Mouse (Mus musculus) testis, adult 2 months (tissue): ENCODE results near the gene Oas2.

Experiments used
- CTCF ChIP-seq: fragments of 200-500 bp; IDR thresholded peaks from 2 replicates; pipeline ENCODE4 v1.5.1; 2012; ENCODE audit warnings: low read depth, mild to moderate bottlenecking, inconsistent platforms, low read length, moderate library complexity; ENCODE audit not compliant: control insufficient read depth, insufficient read depth, insufficient replicate concordance
- POLR2A ChIP-seq: fragments of 200-500 bp; IDR thresholded peaks from 2 replicates; pipeline ENCODE4 v1.6.1; 2012; ENCODE audit warnings: low read depth, mild to moderate bottlenecking, inconsistent platforms, low read length, moderate library complexity; ENCODE audit not compliant: control insufficient read depth

GRCm38 (mm10) chr5:120787042-120787441 lies 37.4 kb upstream of the Oas2 start:
- TF ChIP-seq CTCF (no peak), POLR2A (no peak)
